Mouse (Mus musculus) macrophage (primary cell): ENCODE data around the gene 1700001O22Rik. TPM values are rescaled to one million over a fixed set of nuclear protein-coding genes. Genes with fewer than 3 reads are reported as not detected.

ENCODE experiments used
- H3K27ac ChIP-seq: fragments of 350-480 bp; formaldehyde crosslinking; 2 replicates; pipeline ENCODE4 v1.9.0; 2021
- H3K36me3 ChIP-seq: fragments of 350-480 bp; formaldehyde crosslinking; 2 replicates; pipeline ENCODE4 v1.9.0; 2021; ENCODE audit errors: inconsistent target
- H3K4me3 ChIP-seq: fragments of 350-480 bp; formaldehyde crosslinking; 2 replicates; pipeline ENCODE4 v1.9.0; 2021; ENCODE audit errors: inconsistent target
- H3K79me2 ChIP-seq: fragments of 350-480 bp; formaldehyde crosslinking; 2 replicates; pipeline ENCODE4 v1.9.0; 2021; ENCODE audit errors: inconsistent target
- WGBS: methylation state at CpG from one replicate; pipeline ENCODE4 v1.1.7; 2026; ENCODE audit warnings: inconsistent platforms; ENCODE audit not compliant: missing documents; 5-methylcytosine and 5-hydroxymethylcytosine counted together
- polyA plus RNA-seq: library from polyadenylated mRNA; stranded (reverse); fragments of 250-400 nt; gene quantifications from 3 replicates; pipeline ENCODE4 v1.2.4, GENCODE M21; 2018; ENCODE audit warnings: inconsistent platforms
- total RNA-seq, 78 experiments: library from RNA; depleted of rRNA; stranded (reverse); fragments of 250-400 nt; gene quantifications; 1 replicate in 9 of 78; 2 replicates in 24 of 78; 3 replicates in 43 of 78; 4 replicates in 2 of 78; pipeline ENCODE4 v1.2.4; 2018; ENCODE audit warnings: inconsistent platforms in 56 of 78

1700001O22Rik gene
- total RNA-seq (2018; cell fraction: chromatin; rRNA removed): not detected
- total RNA-seq (2018; cell fraction: cytosol; rRNA removed): under 1 TPM in 1 of 26 experiments, not detected in 25; 0.18 TPM
- not detected for total RNA-seq (2018; cell fraction: nucleus; rRNA removed)
- not detected in 3 replicates for polyA plus RNA-seq

GRCm38 (mm10) chr2:30803604-30804003 lies at the start of gene 1700001O22Rik:
TSS of gene 1700001O22Rik (minus strand) at chr2:30803661.
- H3K27ac ChIP-seq: no peak within 1 kb of the TSS
- no peak within 1 kb of the TSS for H3K4me3 ChIP-seq
- peaks cover 8% of the 10 kb centered on the region for H3K79me2 ChIP-seq
- H3K36me3 ChIP-seq: no peaks in the 10 kb centered on the region
- WGBS: 100% methylated on average over 3 of the region's 3 CpGs

GRCm38 (mm10) chr2:30852771-30853313 lies 49.4 kb upstream of the 1700001O22Rik start:
- H3K79me2 ChIP-seq: no peaks in the 10 kb centered on the region
- no peak overlapping the region for H3K27ac ChIP-seq
- WGBS: 70% methylated on average over 19 of the region's 20 CpGs
- no peaks in the 10 kb centered on the region for H3K36me3 ChIP-seq
- no peak overlapping the region for H3K4me3 ChIP-seq

GRCm38 (mm10) chr2:30850581-30850980 lies 47.1 kb upstream of the 1700001O22Rik start:
- 50% methylated on average over 6 of the region's 6 CpGs for WGBS
- no peak overlapping the region for H3K27ac ChIP-seq
- no peak overlapping the region for H3K4me3 ChIP-seq

GRCm38 (mm10) chr2:30848184-30848583 lies 44.7 kb upstream of the 1700001O22Rik start:
- Histone ChIP-seq H3K4me3 (no peak overlapping the region), H3K36me3 (no peaks in the 10 kb centered on the region), H3K79me2 (no peaks in the 10 kb centered on the region), H3K27ac (no peak overlapping the region)
- WGBS: 68% methylated on average over 8 of the region's 8 CpGs

More at GRCm38 (mm10) chr2:30850581-30850980, 47.1 kb upstream of the 1700001O22Rik start:
- no peaks in the 10 kb centered on the region for H3K36me3 ChIP-seq
- H3K79me2 ChIP-seq: no peaks in the 10 kb centered on the region

GRCm38 (mm10) chr2:30846723-30847122 lies 43.3 kb upstream of the 1700001O22Rik start:
- Histone ChIP-seq H3K36me3 (no peaks in the 10 kb centered on the region), H3K79me2 (no peaks in the 10 kb centered on the region), H3K27ac (no peak overlapping the region), H3K4me3 (no peak overlapping the region)
- WGBS: 45% methylated on average over 4 of the region's 6 CpGs

- Histone ChIP-seq H3K79me2 (no peaks in the 10 kb centered on the region), H3K27ac (no peak overlapping the region), H3K4me3 (no peak overlapping the region), H3K36me3 (no peaks in the 10 kb centered on the region)
- 93% methylated on average over 2 of the region's 8 CpGs for WGBS
Observed at GRCm38 (mm10) chr2:30846236-30846635, 42.8 kb upstream of the 1700001O22Rik start.

GRCm38 (mm10) chr2:30845152-30846070 lies 42.0 kb upstream of the 1700001O22Rik start:
- no peaks in the 10 kb centered on the region for H3K36me3 ChIP-seq
- WGBS: 3% methylated on average over 78 of the region's 80 CpGs
- H3K4me3 ChIP-seq: no peak overlapping the region
- H3K27ac ChIP-seq: no peak overlapping the region
- H3K79me2 ChIP-seq: no peaks in the 10 kb centered on the region

GRCm38 (mm10) chr2:30842615-30843014 lies 39.2 kb upstream of the 1700001O22Rik start:
- H3K27ac ChIP-seq: no peak overlapping the region
- 54% methylated on average over 10 of the region's 10 CpGs for WGBS
- no peaks in the 10 kb centered on the region for H3K36me3 ChIP-seq
- no peaks in the 10 kb centered on the region for H3K79me2 ChIP-seq
- no peak overlapping the region for H3K4me3 ChIP-seq

GRCm38 (mm10) chr2:30836238-30836990 lies 33.0 kb upstream of the 1700001O22Rik start:
- no peaks in the 10 kb centered on the region for H3K36me3 ChIP-seq
- no peak overlapping the region for H3K4me3 ChIP-seq
- WGBS: 43% methylated on average over 21 of the region's 21 CpGs
- H3K27ac ChIP-seq: no peak overlapping the region
- no peaks in the 10 kb centered on the region for H3K79me2 ChIP-seq

GRCm38 (mm10) chr2:30834373-30835022 lies 31.0 kb upstream of the 1700001O22Rik start, which contains the start of gene Prrx2:
TSS of gene Prrx2 (plus strand) at chr2:30834972.
- Histone ChIP-seq H3K36me3 (no peaks in the 10 kb centered on the region), H3K4me3 (no peak within 1 kb of the TSS), H3K27ac (no peak within 1 kb of the TSS), H3K79me2 (no peaks in the 10 kb centered on the region)
- WGBS: 80% methylated on average over 9 of the region's 10 CpGs

GRCm38 (mm10) chr2:30833644-30834043 lies 30.2 kb upstream of the 1700001O22Rik start:
- 79% methylated on average over 5 of the region's 5 CpGs for WGBS
- no peaks in the 10 kb centered on the region for H3K36me3 ChIP-seq
- H3K27ac ChIP-seq: no peak overlapping the region
- H3K4me3 ChIP-seq: no peak overlapping the region
- H3K79me2 ChIP-seq: no peaks in the 10 kb centered on the region

- Histone ChIP-seq H3K27ac (no peak within 1 kb of the TSS), H3K4me3 (no peak within 1 kb of the TSS), H3K79me2 (peaks cover 27% of the 10 kb centered on the region), H3K36me3 (peaks cover 13% of the 10 kb centered on the region)
- WGBS: 80% methylated on average over 4 of the region's 4 CpGs
Observed at GRCm38 (mm10) chr2:30830283-30830795, 26.9 kb upstream of the 1700001O22Rik start, which contains the start of gene Asb6. TSS of gene Asb6 (minus strand) at chr2:30830333.

GRCm38 (mm10) chr2:30829315-30829714 lies 25.9 kb upstream of the 1700001O22Rik start:
- H3K36me3 ChIP-seq: peaks cover 23% of the 10 kb centered on the region
- no peak overlapping the region for H3K4me3 ChIP-seq
- peaks cover 27% of the 10 kb centered on the region for H3K79me2 ChIP-seq
- 26% methylated on average over 5 of the region's 5 CpGs for WGBS
- no peak overlapping the region for H3K27ac ChIP-seq
